Mouse (Mus musculus) gastrocnemius, adult 8-10 months (tissue): Measurements from ENCODE around the gene Tango2. TPM values are rescaled to one million over a fixed set of nuclear protein-coding genes. Genes with fewer than 3 reads are reported as not detected.
"Not testable (repeated sequence)": the region's sequence is repeated elsewhere in the genome, so short reads cannot be mapped to it uniquely, and the experiment has no call there.

ENCODE experiments used
- DNase-seq, 2 experiments: peaks; one replicate each; pipeline ENCODE4 v3.0.0; 2022; ENCODE audit warnings: low spot score in 2 of 2
- total RNA-seq, 4 experiments: library from RNA; stranded (reverse); gene quantifications; 2 replicates each; pipeline ENCODE4 v1.2.4; 2022

Tango2 gene
- total RNA-seq, 4 experiments from 2014 or later, result 29.9 to 53.4 (median 43.1) TPM

DNA sequence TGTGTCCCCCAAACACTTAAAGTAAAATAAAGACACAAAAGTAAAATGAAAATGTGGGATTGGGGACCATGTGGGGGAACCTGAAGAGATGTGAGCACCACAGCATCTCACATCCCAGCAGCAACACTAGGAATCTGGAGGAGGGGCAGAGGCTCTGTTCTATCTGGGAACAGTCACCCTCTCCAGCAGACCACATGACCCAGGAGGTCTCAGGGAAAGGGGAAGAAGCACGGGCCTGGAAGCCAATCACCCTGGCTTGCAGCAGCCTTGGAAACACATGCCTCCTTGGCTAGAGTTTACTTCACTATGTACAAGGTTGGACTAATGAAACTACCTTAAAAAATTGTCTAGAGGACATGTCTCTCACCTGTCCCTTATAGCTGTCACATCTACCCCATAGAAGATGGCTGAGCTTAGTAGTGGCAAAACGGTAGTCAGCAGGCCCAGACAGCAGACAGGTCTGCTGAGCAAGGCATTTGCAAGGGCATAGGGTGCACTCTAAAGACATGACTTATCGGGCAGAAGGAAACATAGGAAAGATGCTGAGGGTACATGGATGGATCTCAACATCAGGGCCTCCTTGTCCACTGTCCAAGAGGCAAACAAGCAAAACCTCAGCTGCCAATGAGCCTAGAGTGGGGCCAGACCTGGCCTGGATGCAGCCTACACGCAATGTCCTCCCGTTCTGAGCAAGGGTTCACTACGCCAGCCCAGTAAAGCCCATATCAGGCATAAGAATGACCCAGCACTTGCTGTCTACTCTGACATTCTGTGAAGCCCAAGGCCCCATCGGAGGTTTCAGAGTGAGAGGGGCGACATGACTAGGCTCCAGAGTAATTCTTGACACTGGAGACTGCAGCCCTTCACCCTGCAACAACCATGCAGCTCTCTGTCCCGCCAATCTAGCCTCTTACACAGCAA is 5.0 kb downstream of the Tango2 start:
- no peak for DNase-seq

DNA sequence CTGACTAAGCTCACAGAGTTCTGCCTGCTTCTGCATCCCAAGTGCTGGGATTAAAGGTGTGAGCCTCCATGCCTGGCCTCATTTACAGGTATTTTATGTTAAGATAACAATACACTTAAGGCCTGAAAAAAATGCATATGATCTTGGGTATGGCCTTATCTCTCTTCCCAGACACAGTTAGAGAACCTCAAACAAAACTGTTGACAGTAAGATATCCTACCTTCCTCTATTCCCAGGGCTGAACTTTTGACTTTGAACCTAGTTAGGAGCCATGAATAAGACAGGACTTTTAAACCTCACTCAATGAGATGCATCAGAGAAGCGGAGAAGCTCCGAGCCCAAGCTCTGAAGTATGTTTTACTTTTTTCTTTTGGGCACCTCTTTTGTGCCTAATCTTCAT is 5.8 kb downstream of the Tango2 start:
- no peak for DNase-seq

DNA sequence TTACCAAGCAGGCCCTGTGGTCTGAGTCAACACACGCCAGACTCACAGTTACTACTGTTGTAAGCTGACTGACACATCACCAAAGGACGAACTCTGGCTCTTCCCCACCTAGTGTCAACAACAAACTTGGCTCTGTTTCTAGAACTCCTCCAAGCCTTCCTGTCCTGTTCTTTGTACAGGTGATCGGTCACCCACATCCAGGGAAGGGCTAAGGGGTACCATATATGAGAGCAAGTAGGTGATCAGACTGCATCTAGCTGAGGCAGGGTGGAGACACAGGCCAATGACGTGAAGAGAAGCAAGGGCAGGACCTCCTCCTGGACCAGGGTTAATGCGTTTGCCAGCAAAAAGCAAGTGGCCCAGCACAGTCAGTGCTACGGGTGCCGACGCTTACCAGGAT is 6.3 kb downstream of the Tango2 start:
- no peak for DNase-seq

DNA sequence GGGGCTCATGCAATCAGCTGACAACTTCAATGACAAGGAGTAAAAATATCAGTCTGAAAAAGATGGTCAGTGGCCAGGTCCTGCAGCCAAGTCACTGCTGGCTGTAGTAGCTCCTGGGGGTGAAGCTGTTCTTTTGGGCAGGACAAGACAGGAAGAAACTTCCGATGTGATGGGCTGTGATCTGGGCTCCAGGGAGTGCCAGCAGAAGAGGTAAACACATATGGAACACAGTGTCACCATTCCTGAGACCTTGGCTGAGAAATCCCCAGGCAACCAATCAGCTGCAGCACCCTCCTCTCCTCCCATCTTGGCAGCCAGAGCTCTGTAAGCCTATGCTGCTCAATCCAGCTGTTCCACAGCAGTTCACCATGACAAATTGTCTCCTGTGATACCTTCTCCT is 8.0 kb downstream of the Tango2 start:
- DNase-seq, result peak; percentile 38 to 57

GRCm38 (mm10) chr16:18337261-18337660 is 10.6 kb downstream of the Tango2 start:
- DNase-seq, result no peak

GRCm38 (mm10) chr16:18335981-18336380 is 11.9 kb downstream of the Tango2 start:
- DNase-seq, result no peak

GRCm38 (mm10) chr16:18333976-18334375 is 13.9 kb downstream of the Tango2 start:
- DNase-seq, result peak; percentile 31 to 52

DNA sequence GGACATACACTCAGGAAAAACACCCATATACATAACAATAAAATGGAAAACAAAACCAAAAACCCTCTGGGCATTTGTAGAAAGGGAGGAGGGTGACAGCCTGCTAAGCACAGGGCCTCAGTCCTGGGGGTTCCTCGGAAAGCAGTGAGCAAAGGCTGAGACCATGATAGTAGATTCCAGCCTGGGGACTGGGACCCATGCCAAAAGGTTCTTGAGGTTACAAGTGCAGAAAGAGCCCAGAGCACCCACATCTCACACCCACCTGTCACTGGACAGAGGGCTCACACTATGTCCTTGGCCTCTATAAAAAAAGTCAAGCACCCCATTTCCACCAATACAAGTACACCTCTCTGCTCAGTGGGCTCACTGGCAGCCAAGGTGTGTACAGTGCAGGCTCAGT is 19.4 kb downstream of the Tango2 start:
- DNase-seq, result no peak

DNA sequence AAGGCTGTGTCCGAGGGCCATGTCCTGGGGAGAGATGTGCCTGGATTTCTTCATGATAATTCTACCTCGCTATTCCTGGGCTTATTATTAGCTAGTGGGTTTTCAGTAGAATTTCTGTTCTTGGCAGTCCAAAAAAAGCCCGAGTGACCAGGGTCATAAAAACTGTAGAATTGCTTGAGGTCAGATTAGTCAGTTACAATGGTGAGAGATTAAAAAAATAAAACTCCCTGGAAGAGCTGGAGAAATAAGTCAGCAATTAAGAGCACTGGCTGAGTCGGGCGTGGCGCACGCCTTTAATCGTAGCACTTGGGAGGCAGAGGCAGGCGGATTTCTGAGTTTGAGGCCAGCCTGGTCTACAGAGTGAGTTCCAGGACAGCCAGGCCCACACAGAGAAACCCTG is 20.0 kb downstream of the Tango2 start:
- DNase-seq, result no peak

GRCm38 (mm10) chr16:18325741-18326140 is 22.2 kb downstream of the Tango2 start:
- DNase-seq, result no peak

DNA sequence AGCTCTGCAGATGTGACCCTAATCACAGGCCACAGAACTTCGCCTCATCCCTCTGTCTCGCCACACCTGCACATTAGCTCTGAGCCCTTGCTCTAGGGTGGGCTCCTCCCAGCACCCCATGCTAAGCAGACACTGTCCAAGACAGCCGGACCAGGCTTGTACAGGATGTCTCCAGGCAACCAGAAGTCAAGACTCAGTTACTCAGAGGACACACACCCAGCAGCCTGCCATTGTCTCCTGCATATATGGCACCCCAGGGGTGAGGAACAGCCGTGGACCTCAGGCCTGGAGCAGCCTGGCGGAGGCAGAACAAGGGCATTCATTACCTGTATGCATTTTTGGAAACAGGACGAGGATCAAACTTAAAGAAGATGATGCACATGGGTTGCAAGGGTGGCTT is 23.9 kb downstream of the Tango2 start:
- DNase-seq, result no peak

DNA sequence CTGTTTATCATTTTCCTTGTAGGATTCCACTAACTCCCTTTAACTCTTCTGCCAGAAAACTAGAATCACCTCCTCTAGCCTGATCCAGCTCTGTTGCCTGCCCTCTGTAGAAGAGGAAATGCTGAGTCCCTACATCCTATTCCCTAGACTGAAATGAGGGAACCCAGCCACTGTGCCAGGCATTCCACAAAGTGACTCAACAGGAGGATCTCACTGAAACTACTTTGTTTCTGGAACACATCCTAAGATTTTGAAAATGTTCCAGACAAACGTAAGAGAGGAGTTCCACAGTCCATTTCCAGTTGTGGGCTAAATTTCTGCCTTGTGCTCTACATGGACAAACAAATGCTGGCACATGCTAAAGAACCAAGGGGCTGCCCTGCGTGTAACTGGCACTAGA is 24.4 kb downstream of the Tango2 start:
- DNase-seq, result no peak

GRCm38 (mm10) chr16:18321443-18321842 is 26.5 kb downstream of the Tango2 start:
- DNase-seq, result no peak

GRCm38 (mm10) chr16:18318992-18319391 is 28.9 kb downstream of the Tango2 start:
- DNase-seq, result no peak

- DNase-seq, result no peak
These were observed 39.7 kb downstream of the Tango2 start for GRCm38 (mm10) chr16:18308159-18308558.

- not testable (repeated sequence) for DNase-seq
These were observed 58.3 kb downstream of the Tango2 start for GRCm38 (mm10) chr16:18289614-18290013.

DNA sequence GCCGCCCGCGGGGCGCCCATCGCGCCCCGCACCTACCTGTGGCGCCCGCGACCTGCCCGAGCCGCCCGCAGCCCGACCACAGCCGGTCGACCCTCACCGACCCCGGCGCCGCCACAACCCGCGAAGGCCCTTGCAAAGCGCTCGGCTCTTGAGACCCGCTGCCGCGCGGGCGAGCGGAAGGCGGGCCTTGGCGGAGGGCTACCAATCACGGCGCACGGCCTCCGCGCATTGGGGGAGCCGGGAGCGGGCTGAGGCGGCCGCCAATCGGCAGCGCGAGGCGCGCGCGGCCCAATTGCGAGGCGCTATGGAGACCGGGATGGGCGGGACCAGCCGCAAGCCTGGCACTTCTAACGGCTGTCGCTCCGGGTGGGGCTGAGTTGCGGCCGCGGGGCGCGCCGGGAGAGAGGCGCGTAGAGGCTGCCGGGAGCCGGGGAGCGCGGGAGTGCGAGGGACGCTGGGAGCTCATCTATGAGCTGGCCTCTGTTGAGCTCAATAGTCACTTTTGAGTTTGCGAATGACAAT is 58.8 kb downstream of the Tango2 start, which contains the start of gene Dgcr8:
Gene Dgcr8 (minus strand): TSS at position 180 of the 522 bp plus-strand sequence.
- peak; percentile 97 for DNase-seq

GRCm38 (mm10) chr16:18288581-18289061 is 59.3 kb downstream of the Tango2 start:
- peak in 1 of 2 experiments; percentile 69 for DNase-seq

- no peak for DNase-seq
These were observed 59.7 kb downstream of the Tango2 start for GRCm38 (mm10) chr16:18288166-18288565.

GRCm38 (mm10) chr16:18275166-18275565 is 72.7 kb downstream of the Tango2 start:
- DNase-seq, result no peak

- no peak for DNase-seq
These were observed 79.7 kb downstream of the Tango2 start for GRCm38 (mm10) chr16:18268182-18268581.

DNA sequence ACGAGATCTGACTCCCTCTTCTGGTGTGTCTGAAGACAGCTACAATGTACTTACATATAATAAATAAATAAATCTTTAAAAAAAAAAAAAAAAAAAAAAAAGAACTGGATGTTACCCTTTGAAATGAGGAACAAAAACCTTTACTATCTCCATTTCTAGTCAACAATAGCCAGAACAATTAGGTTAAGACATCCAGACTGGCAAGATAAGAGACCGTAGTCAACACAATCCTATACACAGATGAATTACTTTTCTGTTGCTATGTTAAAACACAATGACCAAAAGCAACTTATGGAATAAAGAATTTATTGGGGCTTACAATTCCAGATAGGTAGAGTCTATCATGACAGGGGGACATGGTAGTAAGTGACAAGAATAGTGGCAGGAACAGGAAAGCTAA is 82.9 kb downstream of the Tango2 start:
- DNase-seq, result no peak

- DNase-seq, result no peak
These were observed 89.7 kb downstream of the Tango2 start, which contains the start of gene Gm49776 for GRCm38 (mm10) chr16:18258221-18258620. Gm49776 (minus strand) TSS chr16:18258321.
